Mouse (Mus musculus): ENCODE data around the gene Tmprss11f. TPM values are rescaled to one million over a fixed set of nuclear protein-coding genes. Genes with fewer than 3 reads are reported as not detected.
"Not testable (repeated sequence)": the region's sequence is repeated elsewhere in the genome, so short reads cannot be mapped to it uniquely, and the experiment has no call there.

The Tmprss11f gene
- polyA plus RNA-seq, 1 experiment from 2014 or later = 10.8 TPM

DNA sequence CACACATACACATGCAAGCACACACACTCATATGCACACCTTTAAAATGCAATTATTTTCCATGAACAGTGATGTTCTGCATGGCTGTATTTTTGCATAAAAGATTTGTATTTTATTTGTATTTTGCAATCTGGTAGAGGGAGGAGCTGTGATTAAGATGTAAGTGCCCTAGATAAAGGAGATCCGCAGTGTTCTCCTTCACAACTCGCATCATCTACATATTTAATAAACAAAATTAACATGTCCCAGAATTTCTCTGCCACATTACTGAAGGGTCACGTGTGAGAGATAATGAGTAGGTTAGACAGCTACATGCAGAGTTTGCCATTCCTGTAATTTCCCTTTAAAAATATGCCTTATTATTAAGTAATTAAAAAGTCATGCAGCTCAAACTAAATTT lies 46.3 kb downstream of the Tmprss11f start:
- no peak overlapping the region for H3K4me2 ChIP-seq (replicated peaks; ENCODE audit: low read depth)
- no peaks in the 10 kb centered on the region for H3K36me3 ChIP-seq (ENCODE audit: control insufficient read depth, insufficient read depth, low read length)
- TF ChIP-seq CTCF (IDR thresholded peaks at IDR 0.05; ENCODE audit: low read depth) = no peak
- no peak for TF ChIP-seq EP300 (optimal IDR thresholded peaks at IDR 0.05)
- no peak overlapping the region for H3K27ac ChIP-seq (replicated peaks)
- H3K9me3 ChIP-seq (ENCODE audit: control insufficient read depth, low read length) = no peaks in the 10 kb centered on the region
- no peaks in the 10 kb centered on the region for H3K4me1 ChIP-seq (replicated peaks; ENCODE audit: control insufficient read depth, insufficient read depth)
- DNase-seq (ENCODE audit: low spot score) = no peak
- no peaks in the 10 kb centered on the region for H3K27me3 ChIP-seq (ENCODE audit: control insufficient read depth, insufficient read depth, low read length)
- no peak overlapping the region for H3K4me3 ChIP-seq (ENCODE audit: low read depth, low read length)
- WGBS = 89% methylated on average over 3 of the region's 3 CpGs
- no peak overlapping the region for H3K9ac ChIP-seq (ENCODE audit: low read length)
- ATAC-seq (ENCODE audit: low FRiP score, low TSS enrichment) = no peak

DNA sequence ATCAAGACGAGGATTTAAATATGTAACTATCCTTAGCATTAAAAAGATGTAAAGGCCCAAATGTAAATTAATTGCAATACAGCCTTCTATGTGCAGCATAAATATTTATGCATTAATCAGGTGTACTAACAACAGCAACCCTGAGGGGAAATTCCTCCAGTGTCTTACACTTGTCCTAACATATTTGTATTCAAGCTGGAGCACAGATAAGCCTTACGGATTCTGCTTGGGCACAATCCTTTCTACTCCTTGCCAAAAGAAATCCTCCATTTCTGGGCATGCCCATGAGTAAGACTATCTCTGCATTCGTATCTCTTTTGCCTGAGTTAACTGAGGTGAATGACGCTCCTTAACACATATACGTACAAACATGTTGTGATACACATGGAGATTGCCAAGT lies 49.6 kb downstream of the Tmprss11f start:
- no peak overlapping the region for H3K27ac ChIP-seq (replicated peaks)
- no peaks in the 10 kb centered on the region for H3K36me3 ChIP-seq (ENCODE audit: control insufficient read depth, insufficient read depth, low read length)
- no peaks in the 10 kb centered on the region for H3K4me1 ChIP-seq (replicated peaks; ENCODE audit: control insufficient read depth, insufficient read depth)
- H3K4me3 ChIP-seq (ENCODE audit: low read depth, low read length) = no peak overlapping the region
- H3K9me3 ChIP-seq (ENCODE audit: control insufficient read depth, low read length) = no peaks in the 10 kb centered on the region
- DNase-seq (ENCODE audit: low spot score) = no peak
- no peak overlapping the region for H3K9ac ChIP-seq (ENCODE audit: low read length)
- WGBS = 78% methylated on average over 5 of the region's 5 CpGs
- H3K4me2 ChIP-seq (replicated peaks; ENCODE audit: low read depth) = no peak overlapping the region
- no peak for TF ChIP-seq EP300 (optimal IDR thresholded peaks at IDR 0.05)
- no peak for ATAC-seq (ENCODE audit: low FRiP score, low TSS enrichment)
- H3K27me3 ChIP-seq (ENCODE audit: control insufficient read depth, insufficient read depth, low read length) = no peaks in the 10 kb centered on the region

DNA sequence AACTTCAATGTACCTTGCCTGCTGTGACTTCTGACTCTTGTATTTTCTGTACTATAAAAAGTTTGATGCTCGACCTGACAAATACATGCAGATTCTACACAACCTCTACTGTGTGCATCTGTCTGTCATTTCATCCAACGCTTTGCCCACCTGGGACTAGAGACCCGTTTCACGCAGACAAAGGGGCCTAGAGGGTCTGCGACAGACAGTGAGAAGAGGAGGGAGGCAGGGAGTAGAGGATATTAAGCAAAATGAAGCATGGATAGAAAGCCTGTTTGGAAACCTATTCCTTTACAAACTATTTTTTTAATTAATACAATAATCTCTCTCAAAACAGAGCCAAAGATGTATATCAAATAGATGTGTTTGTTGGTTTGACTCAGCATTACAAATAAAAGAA lies 50.2 kb downstream of the Tmprss11f start:
- no peak overlapping the region for H3K9ac ChIP-seq (ENCODE audit: low read length)
- no peak for DNase-seq (ENCODE audit: low spot score)
- 67% methylated on average over 5 of the region's 5 CpGs for WGBS

DNA sequence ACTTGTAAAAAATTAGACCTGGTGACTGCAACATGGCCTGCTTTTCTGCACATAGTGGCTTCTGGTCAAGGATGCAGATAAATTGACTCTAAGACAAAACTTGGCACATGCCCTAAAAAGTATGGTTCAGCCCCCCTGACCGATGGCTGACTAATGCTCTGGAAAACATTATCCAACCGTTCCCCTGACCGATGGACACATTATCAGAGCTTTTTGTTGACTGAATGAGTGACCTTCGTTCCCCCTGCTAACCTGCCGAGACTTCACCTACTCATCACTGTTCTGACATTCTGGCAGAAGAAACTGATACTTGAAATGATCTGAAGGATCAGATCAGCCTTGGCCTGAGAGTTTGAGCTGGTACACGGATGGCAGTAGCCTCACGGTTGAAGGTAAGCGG lies 53.5 kb downstream of the Tmprss11f start:
- not testable (repeated sequence) for H3K27ac ChIP-seq (replicated peaks); H3K4me2 ChIP-seq (replicated peaks; ENCODE audit: low read depth); ATAC-seq (ENCODE audit: low FRiP score, low TSS enrichment); H3K9me3 ChIP-seq (ENCODE audit: control insufficient read depth, low read length); H3K9ac ChIP-seq (ENCODE audit: low read length); H3K4me3 ChIP-seq (ENCODE audit: low read depth, low read length); H3K36me3 ChIP-seq (ENCODE audit: control insufficient read depth, insufficient read depth, low read length); H3K27me3 ChIP-seq (ENCODE audit: control insufficient read depth, insufficient read depth, low read length); DNase-seq (ENCODE audit: low spot score); H3K4me1 ChIP-seq (replicated peaks; ENCODE audit: control insufficient read depth, insufficient read depth)
- WGBS = 73% methylated on average over 8 of the region's 8 CpGs

More for the DNA sequence above, 50.2 kb downstream of the Tmprss11f start:
- TF ChIP-seq EP300 (optimal IDR thresholded peaks at IDR 0.05) (no peak), CTCF (IDR thresholded peaks at IDR 0.05; ENCODE audit: low read depth) (no peak)
- Histone ChIP-seq H3K4me3 (ENCODE audit: low read depth, low read length) (no peak overlapping the region), H3K9me3 (ENCODE audit: control insufficient read depth, low read length) (no peaks in the 10 kb centered on the region), H3K4me2 (replicated peaks; ENCODE audit: low read depth) (no peak overlapping the region), H3K36me3 (ENCODE audit: control insufficient read depth, insufficient read depth, low read length) (no peaks in the 10 kb centered on the region), H3K4me1 (replicated peaks; ENCODE audit: control insufficient read depth, insufficient read depth) (no peaks in the 10 kb centered on the region), H3K27me3 (ENCODE audit: control insufficient read depth, insufficient read depth, low read length) (no peaks in the 10 kb centered on the region), H3K27ac (replicated peaks) (no peak overlapping the region)
- ATAC-seq (ENCODE audit: low FRiP score, low TSS enrichment) = no peak

DNA sequence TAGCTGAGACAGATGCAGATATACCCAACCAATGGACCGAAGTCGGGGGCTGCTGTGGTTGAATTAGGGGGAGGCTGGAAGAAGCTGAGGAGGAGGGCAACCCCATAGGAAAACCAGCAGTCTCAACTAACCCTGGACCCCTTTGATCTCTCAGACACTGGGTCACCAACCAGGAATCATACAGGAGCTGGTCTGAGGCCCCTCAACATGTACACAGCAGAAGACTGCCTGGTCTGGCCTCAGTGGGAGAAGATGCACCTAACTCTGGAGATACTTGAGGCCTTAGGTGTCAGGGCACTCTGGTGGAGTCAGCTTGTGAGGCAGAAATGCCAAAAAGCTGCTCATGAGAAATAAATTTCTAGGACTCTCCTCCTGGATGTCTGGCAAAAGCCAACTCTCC lies 85.5 kb downstream of the Tmprss11f start:
- H3K9ac ChIP-seq (ENCODE audit: low read length) = no peak overlapping the region
- H3K4me3 ChIP-seq (ENCODE audit: low read depth, low read length) = no peak overlapping the region
- 84% methylated on average over 2 of the region's 2 CpGs for WGBS
- H3K27me3 ChIP-seq (ENCODE audit: control insufficient read depth, insufficient read depth, low read length) = no peaks in the 10 kb centered on the region
- ATAC-seq (ENCODE audit: low FRiP score, low TSS enrichment) (no peak), DNase-seq (ENCODE audit: low spot score) (no peak)
- no peak overlapping the region for H3K4me2 ChIP-seq (replicated peaks; ENCODE audit: low read depth)
- H3K4me1 ChIP-seq (replicated peaks; ENCODE audit: control insufficient read depth, insufficient read depth) = no peaks in the 10 kb centered on the region
- H3K27ac ChIP-seq (replicated peaks) = no peak overlapping the region
- H3K36me3 ChIP-seq (ENCODE audit: control insufficient read depth, insufficient read depth, low read length) = no peaks in the 10 kb centered on the region
- H3K9me3 ChIP-seq (ENCODE audit: control insufficient read depth, low read length) = no peaks in the 10 kb centered on the region
- TF ChIP-seq EP300 (optimal IDR thresholded peaks at IDR 0.05) (no peak), CTCF (IDR thresholded peaks at IDR 0.05; ENCODE audit: low read depth) (no peak)

DNA sequence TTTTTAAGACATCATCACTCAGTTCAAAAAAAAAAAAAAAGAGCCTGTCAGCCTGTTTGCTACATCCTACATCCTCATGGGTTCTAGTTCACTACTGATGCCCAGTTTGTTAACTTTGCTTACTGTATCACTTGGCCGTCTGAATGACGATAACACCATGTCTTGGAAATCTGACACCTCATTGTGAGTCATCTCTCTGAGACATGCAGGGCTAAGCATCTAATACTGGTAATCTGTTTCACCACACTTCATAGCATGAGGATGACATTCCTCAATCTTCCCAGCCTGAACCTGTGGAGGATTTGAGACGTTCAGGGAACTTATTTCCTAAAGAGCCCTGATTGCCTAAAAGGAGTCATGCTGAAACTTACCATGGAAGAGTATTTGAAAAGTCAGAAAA lies 91.6 kb downstream of the Tmprss11f start:
- no peaks in the 10 kb centered on the region for H3K4me1 ChIP-seq (replicated peaks; ENCODE audit: control insufficient read depth, insufficient read depth)
- no peak overlapping the region for H3K9ac ChIP-seq (ENCODE audit: low read length)
- H3K4me2 ChIP-seq (replicated peaks; ENCODE audit: low read depth) = no peak overlapping the region
- no peaks in the 10 kb centered on the region for H3K9me3 ChIP-seq (ENCODE audit: control insufficient read depth, low read length)
- DNase-seq (ENCODE audit: low spot score) = no peak
- no peak overlapping the region for H3K27ac ChIP-seq (replicated peaks)
- H3K4me3 ChIP-seq (ENCODE audit: low read depth, low read length) = no peak overlapping the region
- WGBS = 59% methylated on average over 3 of the region's 3 CpGs
- H3K27me3 ChIP-seq (ENCODE audit: control insufficient read depth, insufficient read depth, low read length) = no peaks in the 10 kb centered on the region
- H3K36me3 ChIP-seq (ENCODE audit: control insufficient read depth, insufficient read depth, low read length) = no peaks in the 10 kb centered on the region
- TF ChIP-seq EP300 (optimal IDR thresholded peaks at IDR 0.05) (no peak), CTCF (IDR thresholded peaks at IDR 0.05; ENCODE audit: low read depth) (no peak)
- ATAC-seq (ENCODE audit: low FRiP score, low TSS enrichment) = no peak
